Mouse (Mus musculus) bone marrow macrophage, adult 2 months (primary cell): Measurements from ENCODE around the gene Ppp3r1. TPM values are rescaled to one million over a fixed set of nuclear protein-coding genes. Genes with fewer than 3 reads are reported as not detected.
"Not testable (repeated sequence)": the region's sequence is repeated elsewhere in the genome, so short reads cannot be mapped to it uniquely, and the experiment has no call there.

Experiments used
- H3K27ac ChIP-seq: 2 replicates; pipeline ENCODE4 v1.5.1; 2012; ENCODE audit warnings: low read depth, low read length; ENCODE audit not compliant: insufficient read depth
- H3K4me1 ChIP-seq: 2 replicates; pipeline ENCODE4 v1.6.1; 2012; ENCODE audit warnings: low read length; ENCODE audit not compliant: control insufficient read depth, insufficient read depth
- H3K4me3 ChIP-seq: 2 replicates; pipeline ENCODE4 v1.5.1; 2012; ENCODE audit warnings: mild to moderate bottlenecking, low read length, moderate library complexity; ENCODE audit not compliant: insufficient read depth
- CTCF ChIP-seq: IDR thresholded peaks from 2 replicates; pipeline ENCODE4 v1.5.1; 2012; ENCODE audit warnings: low read depth, mild to moderate bottlenecking, low read length, moderate library complexity
- POLR2A ChIP-seq: IDR thresholded peaks from 2 replicates; pipeline ENCODE4 v1.6.1; 2012; ENCODE audit warnings: mild to moderate bottlenecking, low read depth, low read length, borderline replicate concordance
- polyA plus RNA-seq: library from polyadenylated mRNA; stranded (reverse); fragments of >200 nt; gene quantifications from 2 replicates; pipeline ENCODE4 v1.2.4, GENCODE M21; 2012; ENCODE audit not compliant: missing spikeins, insufficient read depth, insufficient read length

Gene Ppp3r1
- polyA plus RNA-seq, 1 experiment, result 69.7 TPM

GRCm38 (mm10) chr11:17199840-17200501 is 40.9 kb downstream of the Ppp3r1 start:
- H3K27ac ChIP-seq, result no peak overlapping the region
- TF ChIP-seq POLR2A (no peak), CTCF (no peak)
- H3K4me3 ChIP-seq, result no peak overlapping the region
- no peaks in the 10 kb centered on the region for H3K4me1 ChIP-seq

GRCm38 (mm10) chr11:17200936-17201335 is 41.9 kb downstream of the Ppp3r1 start:
- no peak for TF ChIP-seq POLR2A
- TF ChIP-seq CTCF, result no peak
- Histone ChIP-seq H3K4me3 (no peak overlapping the region), H3K27ac (no peak overlapping the region), H3K4me1 (no peaks in the 10 kb centered on the region)

- no peak for TF ChIP-seq POLR2A
- TF ChIP-seq CTCF, result no peak
- H3K4me1 ChIP-seq, result no peaks in the 10 kb centered on the region
- H3K4me3 ChIP-seq, result no peak overlapping the region
- H3K27ac ChIP-seq, result no peak overlapping the region
Observed at GRCm38 (mm10) chr11:17202481-17202880, 43.4 kb downstream of the Ppp3r1 start.

- no peak for TF ChIP-seq POLR2A
- no peak for TF ChIP-seq CTCF
- Histone ChIP-seq H3K4me1 (peaks cover 23% of the 10 kb centered on the region), H3K27ac (peak within 1 kb of the TSS; percentile 80), H3K4me3 (peak within 1 kb of the TSS; percentile 77)
Observed at GRCm38 (mm10) chr11:17211258-17212140, 52.4 kb downstream of the Ppp3r1 start, which contains the start of gene Pno1. TSS of gene Pno1 (minus strand) at chr11:17211568.

GRCm38 (mm10) chr11:17212141-17212495 is 53.1 kb downstream of the Ppp3r1 start:
- Histone ChIP-seq H3K4me3 (peak overlapping the region; percentile 77), H3K4me1 (peaks cover 24% of the 10 kb centered on the region), H3K27ac (peak overlapping the region; percentile 61)
- TF ChIP-seq CTCF, result no peak
- TF ChIP-seq POLR2A, result no peak

GRCm38 (mm10) chr11:17212903-17213509 is 53.9 kb downstream of the Ppp3r1 start:
- Histone ChIP-seq H3K4me3 (no peak overlapping the region), H3K4me1 (peaks cover 24% of the 10 kb centered on the region), H3K27ac (no peak overlapping the region)
- TF ChIP-seq CTCF, result no peak
- no peak for TF ChIP-seq POLR2A

- TF ChIP-seq POLR2A (no peak), CTCF (no peak)
- Histone ChIP-seq H3K4me3 (no peak overlapping the region), H3K27ac (no peak overlapping the region)
Observed at GRCm38 (mm10) chr11:17215475-17215874, 56.4 kb downstream of the Ppp3r1 start.

GRCm38 (mm10) chr11:17221126-17221525 is 62.1 kb downstream of the Ppp3r1 start:
- TF ChIP-seq CTCF (no peak), POLR2A (no peak)
- Histone ChIP-seq H3K27ac (no peak overlapping the region), H3K4me3 (no peak overlapping the region), H3K4me1 (peaks cover 4% of the 10 kb centered on the region)

More at GRCm38 (mm10) chr11:17215475-17215874, 56.4 kb downstream of the Ppp3r1 start:
- peaks cover 24% of the 10 kb centered on the region for H3K4me1 ChIP-seq

GRCm38 (mm10) chr11:17232792-17233191 is 73.7 kb downstream of the Ppp3r1 start:
- no peak for TF ChIP-seq CTCF
- no peak for TF ChIP-seq POLR2A
- Histone ChIP-seq H3K4me3 (no peak overlapping the region), H3K27ac (no peak overlapping the region), H3K4me1 (no peaks in the 10 kb centered on the region)

- H3K4me1 ChIP-seq, result no peaks in the 10 kb centered on the region
- no peak overlapping the region for H3K4me3 ChIP-seq
- TF ChIP-seq POLR2A (no peak), CTCF (no peak)
- no peak overlapping the region for H3K27ac ChIP-seq
Observed at GRCm38 (mm10) chr11:17236449-17237037, 77.5 kb downstream of the Ppp3r1 start.

- H3K27ac ChIP-seq, result not testable (repeated sequence)
Observed at GRCm38 (mm10) chr11:17238598-17238997, 79.5 kb downstream of the Ppp3r1 start.

More at GRCm38 (mm10) chr11:17238598-17238997, 79.5 kb downstream of the Ppp3r1 start:
- not testable (repeated sequence) for H3K4me1 ChIP-seq, H3K4me3 ChIP-seq
